ENCODE assay signal across 8 mouse cellular contexts in genomic region chr8:120264388-120264943, GRCm38 (mm10). TPM values are rescaled to one million over a fixed set of nuclear protein-coding genes. Genes with fewer than 3 reads are reported as not detected.
DNase-seq lines count a peak whose midpoint lies in the region; ATAC-seq and TF ChIP-seq lines count a peak whose summit lies in the region.

No protein-coding gene starts in this region.

- H3K79me2 ChIP-seq in heart, adult 2 months (replicated peaks; ENCODE audit: control insufficient read depth, insufficient read depth, low read length) = no peaks in the 10 kb centered on the region

- intact Hi-C loops in heart, adult 2 months (cut with DNase I) = no loop called here
- intact Hi-C loops in left cerebral cortex, postnatal 25 days (cut with DNase I) = no loop called here
- intact Hi-C loops in left cerebral cortex, postnatal 10 days (cut with DNase I) = loop anchor here (10.0 kb wide), 1 partner anchor 90 kb away; the partner anchor contains the start of gene Fam92b

- peak overlapping the region; percentile 26; the same call in 1 of the 2 replicates for H3K4me3 ChIP-seq in heart, adult 2 months
- no peak overlapping the region; the same call in 1 of the 2 replicates for H3K4me3 ChIP-seq in liver, postnatal 0 days (ENCODE audit: low read depth, low read length)

- WGBS in heart, adult 2 months = 26% methylated on average over 13 of the region's 13 CpGs
- WGBS in liver, postnatal 0 days (ENCODE audit: insufficient replicate concordance) = 35% methylated on average over 13 of the region's 13 CpGs

- no peaks in the 10 kb centered on the region for H3K27me3 ChIP-seq in heart, adult 2 months (ENCODE audit: control insufficient read depth, insufficient read depth, low read length)
- H3K27me3 ChIP-seq in liver, postnatal 0 days (ENCODE audit: insufficient read depth, low read length) = 0 out of 2 replicates have a peak, but pooled peaks cover 3% of the 10 kb centered on the region

- H3K27ac ChIP-seq in heart, adult 2 months = peak overlapping the region; percentile 65
- peak overlapping the region; percentile 62; the same call in 1 of the 2 replicates for H3K27ac ChIP-seq in liver, postnatal 0 days (ENCODE audit: low read depth)

- no peaks in the 10 kb centered on the region for H3K9me3 ChIP-seq in liver, postnatal 0 days (ENCODE audit: low read length)

- no peak for TF ChIP-seq POLR2A in heart, adult 2 months (IDR thresholded peaks at IDR 0.05; ENCODE audit: insufficient read depth, low read depth, low read length)

- no peak for TF ChIP-seq CTCF in heart, adult 2 months (IDR thresholded peaks at IDR 0.05)
- no peak for TF ChIP-seq CTCF in liver, postnatal 0 days (IDR thresholded peaks at IDR 0.05; ENCODE audit: low read depth)

- peak overlapping the region; percentile 64 for H3K4me2 ChIP-seq in liver, postnatal 0 days (ENCODE audit: low read depth, low read length)

- peaks cover 11% of the 10 kb centered on the region for H3K4me1 ChIP-seq in heart, adult 2 months (ENCODE audit: control insufficient read depth, insufficient read depth, low read length)
- H3K4me1 ChIP-seq in liver, postnatal 0 days (ENCODE audit: insufficient read depth) = peaks cover 13% of the 10 kb centered on the region; the same call in 1 of the 2 replicates

- TF ChIP-seq EP300 in heart, adult 2 months (IDR thresholded peaks at IDR 0.05; ENCODE audit: insufficient read depth, low read depth, low read length) = no peak
- no peak for TF ChIP-seq EP300 in liver, postnatal 0 days (IDR thresholded peaks at IDR 0.05; ENCODE audit: low read depth)

- H3K36me3 ChIP-seq in heart, adult 2 months (ENCODE audit: control insufficient read depth, insufficient read depth, low read length) = no peaks in the 10 kb centered on the region
- H3K36me3 ChIP-seq in liver, postnatal 0 days (replicated peaks; ENCODE audit: insufficient read depth, low read length) = no peaks in the 10 kb centered on the region

- H3K9ac ChIP-seq in heart, adult 2 months (ENCODE audit: low read depth, low read length) = peak overlapping the region; percentile 22
- H3K9ac ChIP-seq in liver, postnatal 0 days (replicated peaks) = peak overlapping the region; percentile 53

- peak; percentile 10 to 37; a peak in 2 of 4 replicates for ATAC-seq in hematopoietic stem cell, adult 5-6 weeks (replicated peaks in 1 of 2; ENCODE audit: insufficient read depth in 1 of 2, low FRiP score in 2 of 2, low TSS enrichment in 1 of 2, low read depth in 1 of 2, poor library complexity in 2 of 2, severe bottlenecking in 2 of 2)
- peak; percentile 37 for ATAC-seq in liver, postnatal 0 days

- no peak for DNase-seq in heart, adult 2 months
- DNase-seq in heart, postnatal 4 days = no peak
- DNase-seq in B cell, adult 2 months = peak; percentile 40 to 46
- DNase-seq in liver, postnatal 0 days = peak; percentile 50
- DNase-seq in cerebellum, postnatal 4 days (ENCODE audit: low spot score in 2 of 2) = no peak
- no peak for DNase-seq in left cerebral cortex, postnatal 25 days (ENCODE audit: low spot score in 2 of 2)
- DNase-seq in left cerebral cortex, postnatal 10 days (ENCODE audit: extremely low spot score in 1 of 2, low spot score in 2 of 2) = no peak

RNA-seq across cellular contexts. Expression of gene Gse1, which starts 36.2 kb away (rescaled TPM):
- total RNA-seq in heart, adult 2 months (2021) = 10 to 100 TPM; 21.0 to 24.3 TPM
- 12.1 and 12.8 TPM in 2 replicates for polyA plus RNA-seq in heart, adult 2 months (2012; rRNA removed)
- 10 to 100 TPM; 33.5 to 37.4 TPM for total RNA-seq in heart, postnatal 4 days (2021)
- total RNA-seq in hematopoietic stem cell, adult 5-6 weeks (2017) = 16.6 and 21.2 TPM in 2 replicates
- polyA plus RNA-seq in liver, postnatal 0 days (2015; fragmentation: Nextera tagmentation; extraction: Ambion mirVana) = 7.1 and 7.7 TPM in 2 replicates
- 10 to 100 TPM; 74.2 to 79.4 TPM for total RNA-seq in left cerebral cortex, postnatal 25 days (2021)
- total RNA-seq in left cerebral cortex, postnatal 10 days (2021) = 10 to 100 TPM; 41.7 to 45.3 TPM

Comparison
In these comparisons a context has a peak if more than half of its experiments do, and no peak if none do; other contexts are left out.
1. DNase-seq: peak in B cell, adult 2 months (2 of 2) and liver, postnatal 0 days (single experiment); none in heart, adult 2 months (0 of 2), heart, postnatal 4 days (single experiment), cerebellum, postnatal 4 days (0 of 2), left cerebral cortex, postnatal 25 days (0 of 2) and left cerebral cortex, postnatal 10 days (0 of 2).